Mouse (Mus musculus) testis, adult 2 months (tissue): Measurements from ENCODE around the gene Atr. TPM values are rescaled to one million over a fixed set of nuclear protein-coding genes. Genes with fewer than 3 reads are reported as not detected.

Experiments
- H3K27ac ChIP-seq: fragments of 200-500 bp; 2 replicates; pipeline ENCODE4 v1.5.1; 2012; ENCODE audit warnings: low read depth, low read length; ENCODE audit not compliant: control insufficient read depth, insufficient read depth
- H3K27me3 ChIP-seq: fragments of 200-500 bp; 2 replicates; pipeline ENCODE4 v1.6.1; 2012; ENCODE audit warnings: mild to moderate bottlenecking, low read length, moderate library complexity; ENCODE audit not compliant: control insufficient read depth, insufficient read depth
- H3K36me3 ChIP-seq: fragments of 200-500 bp; 2 replicates; pipeline ENCODE4 v1.6.1; 2012; ENCODE audit warnings: mild to moderate bottlenecking, low read length; ENCODE audit not compliant: control insufficient read depth, insufficient read depth
- H3K4me1 ChIP-seq: fragments of 200-500 bp; 2 replicates; pipeline ENCODE4 v1.6.1; 2012; ENCODE audit warnings: low read length; ENCODE audit not compliant: control insufficient read depth, insufficient read depth
- H3K4me3 ChIP-seq: fragments of 200-500 bp; 2 replicates; pipeline ENCODE4 v1.5.1; 2012; ENCODE audit warnings: low read depth, mild to moderate bottlenecking, low read length, moderate library complexity, mixed read lengths; ENCODE audit not compliant: control insufficient read depth
- CTCF ChIP-seq: fragments of 200-500 bp; IDR thresholded peaks from 2 replicates; pipeline ENCODE4 v1.5.1; 2012; ENCODE audit warnings: low read depth, mild to moderate bottlenecking, inconsistent platforms, low read length, moderate library complexity; ENCODE audit not compliant: control insufficient read depth, insufficient read depth, insufficient replicate concordance
- POLR2A ChIP-seq: fragments of 200-500 bp; IDR thresholded peaks from 2 replicates; pipeline ENCODE4 v1.6.1; 2012; ENCODE audit warnings: low read depth, mild to moderate bottlenecking, inconsistent platforms, low read length, moderate library complexity; ENCODE audit not compliant: control insufficient read depth
- polyA plus RNA-seq: library from polyadenylated mRNA; depleted of rRNA; stranded (reverse); fragments of >200 nt; gene quantifications from 2 replicates; pipeline ENCODE4 v1.2.3, GENCODE M21; 2012; rRNA removed

Atr gene
- polyA plus RNA-seq = 27.0 and 36.0 TPM in 2 replicates

DNA sequence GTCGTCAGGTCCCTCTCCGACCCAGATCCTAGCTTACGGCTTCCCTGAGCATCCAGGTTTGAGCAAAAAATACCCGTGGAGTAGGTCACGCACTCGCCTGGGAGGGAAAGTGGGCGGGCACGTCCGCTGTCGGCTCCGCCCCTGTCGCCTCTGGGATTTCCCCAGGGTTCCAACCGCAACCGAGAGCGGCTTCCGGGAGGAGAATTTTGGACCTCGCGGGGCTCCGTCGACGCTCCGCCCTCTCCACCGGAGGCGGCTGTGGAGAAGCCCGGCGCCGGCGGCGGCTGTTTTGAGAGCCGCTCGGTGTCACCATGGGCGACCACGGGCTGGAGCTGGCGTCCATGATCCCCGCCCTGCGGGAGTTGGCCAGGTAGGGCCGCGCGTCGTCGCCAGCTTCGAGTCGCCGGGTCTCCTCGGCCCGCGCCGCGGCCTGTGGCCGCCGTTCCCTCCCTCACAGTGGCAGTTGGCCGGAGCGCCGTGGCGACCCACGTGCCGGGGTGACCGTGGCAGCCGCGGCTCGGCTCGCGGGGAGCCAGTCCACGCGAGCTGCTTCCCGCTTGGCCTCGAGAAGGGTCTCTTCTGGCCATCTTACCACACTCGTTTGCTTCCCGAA, at the start of gene Atr:
Gene Atr (plus strand): TSS at position 184 of the 613 bp plus-strand sequence.
- Histone ChIP-seq H3K27ac (peak within 1 kb of the TSS; percentile 97), H3K4me3 (peak within 1 kb of the TSS; percentile 98), H3K36me3 (no peaks in the 10 kb centered on the region; the same call in none of the 2 replicates), H3K27me3 (no peaks in the 10 kb centered on the region), H3K4me1 (no peaks in the 10 kb centered on the region; the same call in 1 of the 2 replicates)
- TF ChIP-seq CTCF (0 out of 2 replicates have a peak, but pooled peaks have one; percentile 8), POLR2A (peak; percentile 87)

DNA sequence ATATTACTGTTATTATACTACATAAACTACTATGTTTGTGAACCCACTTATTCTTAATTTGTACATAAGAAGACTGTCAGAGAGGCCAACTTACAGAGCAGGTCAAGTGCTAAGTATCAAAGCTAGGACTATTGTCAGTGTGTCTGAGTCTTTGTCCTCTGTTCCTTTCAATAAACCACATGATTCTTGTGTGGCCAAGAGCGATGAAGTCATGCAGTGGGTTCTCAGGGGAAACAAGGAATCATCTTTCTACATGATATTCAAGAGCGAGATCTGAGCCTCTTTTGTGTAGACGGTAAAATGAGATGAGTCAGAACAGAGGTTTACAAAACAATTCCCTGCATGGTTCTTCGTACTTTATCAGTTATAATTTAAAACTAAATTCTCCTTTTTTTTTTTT, 47.8 kb upstream of the Atr start:
- TF ChIP-seq CTCF (no peak), POLR2A (no peak)

DNA sequence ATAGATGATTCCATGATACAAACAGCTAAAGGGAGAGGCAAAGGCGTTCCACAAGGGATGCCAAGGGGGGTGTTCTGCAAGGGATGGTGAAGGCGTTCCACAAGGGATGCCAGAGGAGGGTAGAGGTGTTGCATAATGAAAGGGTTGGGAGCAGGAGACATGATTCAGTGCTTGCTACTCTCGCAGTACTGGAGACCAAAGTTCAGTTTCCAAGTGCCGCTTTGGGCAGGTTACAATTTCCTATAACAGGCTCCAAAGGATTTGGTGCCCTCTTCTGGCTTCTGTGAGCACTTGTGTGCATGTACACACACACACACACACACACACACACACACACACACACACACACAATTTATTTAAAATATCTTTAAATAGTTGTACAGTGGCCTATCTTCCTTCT, 45.6 kb upstream of the Atr start:
- Histone ChIP-seq H3K4me3 (no peak overlapping the region), H3K27ac (no peak overlapping the region), H3K4me1 (no peaks in the 10 kb centered on the region), H3K27me3 (no peaks in the 10 kb centered on the region), H3K36me3 (no peaks in the 10 kb centered on the region)
- TF ChIP-seq POLR2A = no peak
- no peak for TF ChIP-seq CTCF

More for the DNA sequence above, 47.8 kb upstream of the Atr start:
- H3K36me3 ChIP-seq = no peaks in the 10 kb centered on the region
- no peak overlapping the region for H3K27ac ChIP-seq
- H3K4me3 ChIP-seq = no peak overlapping the region
- no peaks in the 10 kb centered on the region for H3K27me3 ChIP-seq
- H3K4me1 ChIP-seq = peaks cover 3% of the 10 kb centered on the region

GRCm38 (mm10) chr9:95813721-95814531, 43.5 kb upstream of the Atr start:
- TF ChIP-seq CTCF = no peak
- H3K4me1 ChIP-seq = no peaks in the 10 kb centered on the region
- no peak overlapping the region for H3K4me3 ChIP-seq
- H3K27ac ChIP-seq = no peak overlapping the region
- no peaks in the 10 kb centered on the region for H3K27me3 ChIP-seq
- H3K36me3 ChIP-seq = no peaks in the 10 kb centered on the region

DNA sequence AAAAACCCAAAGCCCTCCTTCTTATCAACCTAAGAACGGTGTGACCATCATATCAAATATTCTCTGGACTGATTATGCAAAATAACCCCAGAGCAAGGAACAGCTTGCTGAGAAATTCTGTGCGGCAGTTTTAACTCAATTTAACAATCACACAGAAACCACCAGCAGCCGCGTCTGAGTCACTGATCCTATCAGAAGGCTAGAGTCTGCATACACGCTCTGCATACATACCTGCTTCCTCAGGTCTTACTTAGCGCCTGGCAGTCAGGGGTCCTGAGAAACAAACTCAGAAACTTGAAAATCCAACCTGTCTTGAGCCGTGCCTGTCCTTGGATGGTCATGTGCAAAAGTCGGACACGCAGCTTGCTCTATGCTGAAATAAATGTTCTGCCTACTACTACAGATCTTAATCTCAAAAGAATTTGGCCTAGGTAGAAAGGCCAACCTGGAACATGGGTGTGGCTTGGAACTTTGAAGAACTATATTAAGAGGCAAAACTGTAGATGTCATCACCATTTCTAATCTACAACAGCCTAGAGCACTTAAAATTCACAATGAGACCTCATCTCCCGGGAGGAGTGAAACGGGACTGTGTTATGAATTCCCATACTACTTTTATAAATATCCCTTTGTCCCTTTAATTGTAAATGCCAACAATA, 42.3 kb upstream of the Atr start:
- Histone ChIP-seq H3K27me3 (no peaks in the 10 kb centered on the region), H3K4me1 (no peaks in the 10 kb centered on the region), H3K36me3 (no peaks in the 10 kb centered on the region), H3K27ac (no peak overlapping the region), H3K4me3 (no peak overlapping the region)
- TF ChIP-seq POLR2A = no peak
- TF ChIP-seq CTCF = no peak

GRCm38 (mm10) chr9:95815706-95816105, 41.7 kb upstream of the Atr start:
- Histone ChIP-seq H3K27ac (no peak overlapping the region), H3K27me3 (no peaks in the 10 kb centered on the region), H3K36me3 (no peaks in the 10 kb centered on the region), H3K4me1 (no peaks in the 10 kb centered on the region), H3K4me3 (no peak overlapping the region)
- TF ChIP-seq CTCF (no peak), POLR2A (no peak)

- H3K4me3 ChIP-seq = no peak overlapping the region
- H3K4me1 ChIP-seq = no peaks in the 10 kb centered on the region; the same call in 1 of the 2 replicates
- no peaks in the 10 kb centered on the region for H3K27me3 ChIP-seq
- no peaks in the 10 kb centered on the region for H3K36me3 ChIP-seq
- TF ChIP-seq POLR2A (no peak), CTCF (no peak)
- H3K27ac ChIP-seq = no peak overlapping the region
Measured at GRCm38 (mm10) chr9:95822531-95822930, 34.9 kb upstream of the Atr start.
